Mouse (Mus musculus) C2C12 (cell line): ENCODE results near the gene Tspo2.

Experiments used
- CEBPB ChIP-seq: IDR thresholded peaks from one replicate; pipeline ENCODE4 v1.6.1; 2011; ENCODE audit warnings: low read depth, mild to moderate bottlenecking, control low read depth, moderate library complexity
- CTCF ChIP-seq: IDR thresholded peaks from one replicate; pipeline ENCODE4 v1.5.1; 2011; ENCODE audit not compliant: control insufficient read depth, insufficient read depth, insufficient read length
- MAX ChIP-seq: IDR thresholded peaks from one replicate; pipeline ENCODE4 v1.6.1; 2011; ENCODE audit warnings: mild to moderate bottlenecking, control low read depth
- MYOD1 ChIP-seq: IDR thresholded peaks from one replicate; pipeline ENCODE4 v1.6.1; 2011; ENCODE audit warnings: low read depth; ENCODE audit not compliant: control insufficient read depth, insufficient read length

DNA sequence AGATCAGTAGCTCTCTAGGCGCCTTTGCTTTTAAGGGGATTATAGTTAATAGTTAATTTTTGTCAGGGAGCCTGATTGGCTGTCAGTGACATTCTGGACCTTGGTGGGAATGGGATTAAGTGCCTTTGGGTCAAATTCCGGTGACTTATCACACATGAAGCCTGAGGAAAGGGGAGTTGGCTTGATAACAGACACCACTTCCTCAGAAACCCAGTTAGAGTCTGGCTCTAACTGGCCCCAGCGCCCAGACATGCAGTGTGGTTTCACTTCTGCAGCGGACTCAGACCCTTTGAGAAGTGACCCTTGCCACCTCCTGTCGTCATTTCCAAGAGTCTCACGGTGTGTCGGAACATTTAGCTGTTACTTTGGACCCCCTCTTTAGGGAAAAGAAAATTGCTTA, 33.1 kb downstream of the Tspo2 start:
- TF ChIP-seq CTCF (no peak), MYOD1 (no peak), CEBPB (no peak), MAX (no peak)
